Mouse (Mus musculus) small intestine, adult 2 months (tissue): Measurements from ENCODE around the gene Rbm14. TPM values are rescaled to one million over a fixed set of nuclear protein-coding genes. Genes with fewer than 3 reads are reported as not detected.

Experiments used
- H3K27ac ChIP-seq: fragments of 200-500 bp; 2 replicates; pipeline ENCODE4 v1.5.1; 2012; ENCODE audit warnings: low read depth, low read length, control low read depth, inconsistent platforms; ENCODE audit not compliant: insufficient read depth
- H3K27me3 ChIP-seq: fragments of 200-500 bp; 2 replicates; pipeline ENCODE4 v1.6.1; 2012; ENCODE audit warnings: mild to moderate bottlenecking, moderate library complexity, low read length, inconsistent platforms; ENCODE audit not compliant: control insufficient read depth, insufficient read depth
- H3K36me3 ChIP-seq: fragments of 200-500 bp; 2 replicates; pipeline ENCODE4 v1.6.1; 2012; ENCODE audit warnings: mild to moderate bottlenecking, low read length, control low read depth, inconsistent platforms; ENCODE audit not compliant: control insufficient read depth, insufficient read depth
- H3K4me1 ChIP-seq: fragments of 200-500 bp; 2 replicates; pipeline ENCODE4 v1.6.1; 2012; ENCODE audit warnings: low read length, inconsistent platforms, mixed read lengths; ENCODE audit not compliant: control insufficient read depth, insufficient read depth, insufficient read length
- H3K4me3 ChIP-seq: fragments of 200-500 bp; 2 replicates; pipeline ENCODE4 v1.5.1; 2012; ENCODE audit warnings: low read depth, mild to moderate bottlenecking, control low read depth, inconsistent platforms, low read length, moderate library complexity
- CTCF ChIP-seq: fragments of 200-500 bp; IDR thresholded peaks from 2 replicates; pipeline ENCODE4 v1.5.1; 2012; ENCODE audit warnings: low read depth, mild to moderate bottlenecking, control low read depth, inconsistent platforms, low read length, moderate library complexity, mixed read lengths; ENCODE audit not compliant: insufficient replicate concordance, insufficient read length; ENCODE audit errors: extremely low read depth
- POLR2A ChIP-seq: fragments of 200-500 bp; IDR thresholded peaks from 2 replicates; pipeline ENCODE4 v1.6.1; 2012; ENCODE audit warnings: low read depth, mild to moderate bottlenecking, control low read depth, inconsistent platforms, low read length, moderate library complexity
- WGBS: fragments of 180-500 bp; shearing (Covaris S2); methylation state at CpG from one replicate; pipeline ENCODE4 v1.1.7; 2018; 5-methylcytosine and 5-hydroxymethylcytosine counted together
- polyA plus RNA-seq: library from polyadenylated mRNA; depleted of rRNA; stranded (reverse); fragments of >200 nt; gene quantifications from 2 replicates; pipeline ENCODE4 v1.2.3, GENCODE M21; 2012

Gene Rbm14
- polyA plus RNA-seq, 1 experiment: 65.3 TPM

- WGBS: 19% methylated on average over 7 of the region's 7 CpGs
- Histone ChIP-seq H3K27me3 (peaks cover 2% of the 10 kb centered on the region), H3K27ac (no peak overlapping the region), H3K36me3 (no peaks in the 10 kb centered on the region), H3K4me1 (no peaks in the 10 kb centered on the region), H3K4me3 (no peak overlapping the region)
- TF ChIP-seq POLR2A (no peak), CTCF (peak; percentile 62; the same call in 1 of the 2 replicates)
Measured at GRCm38 (mm10) chr19:4847490-4847889, 36.1 kb upstream of the Rbm14 start.

- Histone ChIP-seq H3K4me3 (no peak overlapping the region), H3K36me3 (no peaks in the 10 kb centered on the region), H3K27me3 (peaks cover 2% of the 10 kb centered on the region), H3K27ac (no peak overlapping the region), H3K4me1 (no peaks in the 10 kb centered on the region)
- WGBS: 59% methylated on average over 2 of the region's 2 CpGs
- TF ChIP-seq POLR2A: no peak
- no peak for TF ChIP-seq CTCF
Measured at GRCm38 (mm10) chr19:4845846-4846245, 34.4 kb upstream of the Rbm14 start.

- Histone ChIP-seq H3K4me3 (no peak overlapping the region), H3K27ac (no peak overlapping the region), H3K36me3 (no peaks in the 10 kb centered on the region), H3K27me3 (peaks cover 8% of the 10 kb centered on the region), H3K4me1 (peaks cover 9% of the 10 kb centered on the region)
- TF ChIP-seq CTCF (no peak), POLR2A (no peak)
- 49% methylated on average over 2 of the region's 2 CpGs for WGBS
Measured at GRCm38 (mm10) chr19:4842611-4843010, 31.2 kb upstream of the Rbm14 start.

- no peak overlapping the region for H3K27ac ChIP-seq
- no peak overlapping the region for H3K4me3 ChIP-seq
- H3K36me3 ChIP-seq: no peaks in the 10 kb centered on the region
- peaks cover 14% of the 10 kb centered on the region for H3K4me1 ChIP-seq
- WGBS: 70% methylated on average over 9 of the region's 9 CpGs
- H3K27me3 ChIP-seq: peaks cover 8% of the 10 kb centered on the region; the same call in 1 of the 2 replicates
- TF ChIP-seq POLR2A (no peak), CTCF (no peak)
Measured at GRCm38 (mm10) chr19:4840848-4841247, 29.4 kb upstream of the Rbm14 start.

- H3K27me3 ChIP-seq: peaks cover 8% of the 10 kb centered on the region; the same call in 1 of the 2 replicates
- peaks cover 18% of the 10 kb centered on the region for H3K4me1 ChIP-seq
- peak within 1 kb of the TSS; percentile 82 for H3K4me3 ChIP-seq
- TF ChIP-seq CTCF (no peak), POLR2A (peak; percentile 77; the same call in 1 of the 2 replicates)
- peak within 1 kb of the TSS; percentile 28 for H3K27ac ChIP-seq
- WGBS: 1% methylated on average over 25 of the region's 25 CpGs
- H3K36me3 ChIP-seq: no peaks in the 10 kb centered on the region
Measured at GRCm38 (mm10) chr19:4839149-4839548, 27.7 kb upstream of the Rbm14 start, which contains the start of the genes Ccs and Ccdc87. Gene Ccs (minus strand): TSS chr19:4839332. Gene Ccdc87 (plus strand): TSS chr19:4839366.

- Histone ChIP-seq H3K4me1 (peaks cover 18% of the 10 kb centered on the region), H3K36me3 (no peaks in the 10 kb centered on the region), H3K27ac (peak overlapping the region; percentile 28), H3K27me3 (peaks cover 8% of the 10 kb centered on the region; the same call in 1 of the 2 replicates), H3K4me3 (peak overlapping the region; percentile 82)
- WGBS: 11% methylated on average over 10 of the region's 10 CpGs
- no peak for TF ChIP-seq POLR2A
Measured at GRCm38 (mm10) chr19:4838526-4839140, 27.2 kb upstream of the Rbm14 start.

- peaks cover 8% of the 10 kb centered on the region; the same call in 1 of the 2 replicates for H3K36me3 ChIP-seq
- peaks cover 18% of the 10 kb centered on the region for H3K4me1 ChIP-seq
- no peak overlapping the region for H3K27ac ChIP-seq
- 86% methylated on average over 6 of the region's 6 CpGs for WGBS
- peaks cover 8% of the 10 kb centered on the region; the same call in 1 of the 2 replicates for H3K27me3 ChIP-seq
- no peak overlapping the region for H3K4me3 ChIP-seq
- TF ChIP-seq CTCF: no peak
- TF ChIP-seq POLR2A: no peak
Measured at GRCm38 (mm10) chr19:4837049-4837448, 25.6 kb upstream of the Rbm14 start.
